Mouse (Mus musculus): ENCODE data around the gene Prdx1. TPM values are rescaled to one million over a fixed set of nuclear protein-coding genes. Genes with fewer than 3 reads are reported as not detected.

Gene Prdx1
- total and polyA plus RNA-seq, 2 experiments: 376 to 925 TPM

DNA sequence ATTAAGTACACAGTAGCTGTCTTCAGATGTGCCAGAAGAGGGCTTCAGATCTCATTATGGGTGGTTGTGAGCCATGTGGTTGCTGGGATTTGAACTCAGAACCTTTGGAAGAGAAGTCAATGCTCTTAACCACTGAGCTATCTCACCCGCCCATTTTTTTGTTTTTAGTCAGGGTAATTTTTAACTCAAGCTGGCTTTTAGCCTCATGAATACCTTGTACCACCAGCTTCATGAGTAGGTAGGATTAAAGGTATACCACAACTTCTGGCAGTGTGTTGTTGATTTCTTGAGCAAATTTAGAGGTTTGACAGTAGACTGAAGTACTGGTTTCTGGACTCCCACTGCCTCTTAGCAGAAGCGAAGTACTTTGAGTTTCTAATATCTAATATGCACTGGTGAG is 6.8 kb downstream of the Prdx1 start:
- Histone ChIP-seq H3K36me3 (ENCODE audit: control insufficient read depth, insufficient read depth, low read length) (peaks cover 87% of the 10 kb centered on the region), H3K4me3 (ENCODE audit: insufficient read depth, low read depth, low read length) (no peak overlapping the region), H3K27me3 (ENCODE audit: control insufficient read depth, insufficient read depth, low read length) (no peaks in the 10 kb centered on the region), H3K27ac (replicated peaks; ENCODE audit: insufficient read depth, low read depth, low read length) (no peak overlapping the region), H3K9ac (ENCODE audit: low read depth, low read length) (no peak overlapping the region), H3K79me2 (ENCODE audit: control insufficient read depth, insufficient read depth, low read length) (peaks cover 9% of the 10 kb centered on the region; the same call in 1 of the 2 replicates), H3K4me1 (ENCODE audit: control insufficient read depth, insufficient read depth, low read length) (peaks cover 35% of the 10 kb centered on the region)
- WGBS: 55% methylated on average over 2 of the region's 2 CpGs
- DNase-seq (ENCODE audit: extremely low read depth, low read depth, low spot score): peak; percentile 61
- no peak for TF ChIP-seq CTCF (IDR thresholded peaks at IDR 0.05; ENCODE audit: low read depth, low read length)
- TF ChIP-seq POLR2A (IDR thresholded peaks at IDR 0.05; ENCODE audit: extremely low read depth, insufficient read depth, low read length): no peak

DNA sequence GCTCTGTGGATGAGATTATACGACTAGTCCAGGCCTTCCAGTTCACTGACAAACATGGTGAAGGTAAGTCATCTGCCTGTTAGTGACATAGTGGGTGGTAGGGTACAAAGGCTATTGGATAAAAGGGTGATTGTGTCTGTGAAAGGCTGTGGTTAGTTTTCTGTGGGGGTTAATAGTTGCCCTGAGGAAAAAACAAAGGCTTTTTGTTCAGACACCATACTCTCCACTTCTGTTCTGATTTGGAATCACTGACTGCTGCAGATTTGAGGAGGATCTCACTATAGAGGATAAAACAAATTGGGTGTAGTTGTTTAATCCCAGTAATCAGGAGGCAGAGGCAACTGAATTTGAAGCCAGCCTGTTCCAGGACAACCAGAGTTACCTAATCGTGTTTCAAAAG is 8.4 kb downstream of the Prdx1 start:
- peaks cover 84% of the 10 kb centered on the region for H3K36me3 ChIP-seq (ENCODE audit: control insufficient read depth, insufficient read depth, low read length)
- peaks cover 11% of the 10 kb centered on the region; the same call in 1 of the 2 replicates for H3K79me2 ChIP-seq (ENCODE audit: control insufficient read depth, insufficient read depth, low read length)
- 34% methylated on average over 2 of the region's 2 CpGs for WGBS
- peaks cover 39% of the 10 kb centered on the region for H3K4me1 ChIP-seq (ENCODE audit: control insufficient read depth, insufficient read depth, low read length)
- no peak overlapping the region for H3K9ac ChIP-seq (ENCODE audit: low read depth, low read length)
- TF ChIP-seq POLR2A (IDR thresholded peaks at IDR 0.05; ENCODE audit: extremely low read depth, insufficient read depth, low read length) (no peak), CTCF (IDR thresholded peaks at IDR 0.05; ENCODE audit: low read depth, low read length) (no peak)
- peak; percentile 35 for DNase-seq (ENCODE audit: extremely low read depth, low read depth, low spot score)
- H3K27me3 ChIP-seq (ENCODE audit: control insufficient read depth, insufficient read depth, low read length): no peaks in the 10 kb centered on the region
- H3K4me3 ChIP-seq (ENCODE audit: insufficient read depth, low read depth, low read length): no peak overlapping the region
- no peak overlapping the region for H3K27ac ChIP-seq (replicated peaks; ENCODE audit: insufficient read depth, low read depth, low read length)

DNA sequence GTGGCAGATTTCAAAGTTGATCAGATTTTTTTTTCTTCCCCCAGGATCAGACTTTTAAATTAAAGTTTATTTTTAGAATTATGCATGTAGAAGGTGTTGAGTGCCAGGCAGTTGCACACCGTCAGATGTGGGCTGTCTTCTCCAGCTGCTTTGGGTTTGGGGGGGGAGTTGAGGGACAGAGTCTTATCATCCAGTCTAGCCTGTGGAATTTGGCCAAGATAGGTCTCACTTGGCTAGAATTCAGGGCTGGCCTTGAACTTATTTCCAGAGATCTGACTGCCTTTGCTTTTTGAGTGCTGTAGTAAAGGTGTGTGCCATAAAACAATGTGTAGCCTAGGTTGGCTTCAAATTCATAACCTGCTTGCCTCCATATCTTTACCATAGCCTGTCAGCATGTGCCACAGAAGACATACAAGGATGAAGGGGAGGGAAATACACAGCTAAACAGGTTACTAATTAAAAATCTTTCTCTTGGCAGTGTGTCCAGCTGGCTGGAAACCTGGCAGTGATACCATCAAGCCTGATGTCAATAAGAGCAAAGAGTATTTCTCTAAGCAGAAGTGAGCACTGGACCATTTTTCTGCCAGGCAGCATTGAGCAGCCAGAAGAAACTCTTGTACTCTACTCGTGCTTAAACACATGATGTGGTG is 13.5 kb downstream of the Prdx1 start:
- H3K27me3 ChIP-seq (ENCODE audit: control insufficient read depth, insufficient read depth, low read length): no peaks in the 10 kb centered on the region
- 9% methylated on average over 2 of the region's 2 CpGs for WGBS
- H3K36me3 ChIP-seq (ENCODE audit: control insufficient read depth, insufficient read depth, low read length): peaks cover 64% of the 10 kb centered on the region
- H3K9ac ChIP-seq (ENCODE audit: low read depth, low read length): no peak overlapping the region
- no peak overlapping the region for H3K4me3 ChIP-seq (ENCODE audit: insufficient read depth, low read depth, low read length)
- DNase-seq (ENCODE audit: extremely low read depth, low read depth, low spot score): peak; percentile 94
- TF ChIP-seq POLR2A (IDR thresholded peaks at IDR 0.05; ENCODE audit: extremely low read depth, insufficient read depth, low read length): no peak
- TF ChIP-seq CTCF (IDR thresholded peaks at IDR 0.05; ENCODE audit: low read depth, low read length): no peak
- H3K79me2 ChIP-seq (ENCODE audit: control insufficient read depth, insufficient read depth, low read length): peaks cover 2% of the 10 kb centered on the region; the same call in 1 of the 2 replicates
- peak overlapping the region; percentile 44 for H3K27ac ChIP-seq (replicated peaks; ENCODE audit: insufficient read depth, low read depth, low read length)
- peaks cover 18% of the 10 kb centered on the region; the same call in 1 of the 2 replicates for H3K4me1 ChIP-seq (ENCODE audit: control insufficient read depth, insufficient read depth, low read length)

DNA sequence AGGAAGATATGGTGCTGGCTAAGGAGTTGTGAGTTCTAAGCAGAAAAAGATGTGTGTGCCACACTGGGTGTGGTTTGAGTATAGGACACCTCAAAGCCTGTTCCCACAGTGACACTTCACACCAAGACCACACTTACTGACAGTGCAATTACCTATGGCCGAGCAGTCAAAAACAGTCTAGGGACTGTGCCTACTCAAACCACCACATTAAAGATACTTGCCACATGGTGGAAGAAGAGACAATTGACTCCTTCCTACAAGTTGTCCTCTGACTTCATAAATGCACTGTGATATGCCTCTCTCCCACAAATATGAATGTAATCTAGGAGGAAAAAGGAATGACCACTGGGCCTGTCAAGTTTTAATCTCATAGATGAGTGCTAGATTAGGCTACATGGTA is 15.6 kb downstream of the Prdx1 start:
- Histone ChIP-seq H3K27me3 (ENCODE audit: control insufficient read depth, insufficient read depth, low read length) (no peaks in the 10 kb centered on the region), H3K9ac (ENCODE audit: low read depth, low read length) (no peak overlapping the region), H3K4me3 (ENCODE audit: insufficient read depth, low read depth, low read length) (no peak overlapping the region), H3K27ac (replicated peaks; ENCODE audit: insufficient read depth, low read depth, low read length) (0 out of 2 replicates have a peak overlapping the region, but pooled peaks have one; percentile 21), H3K4me1 (ENCODE audit: control insufficient read depth, insufficient read depth, low read length) (peaks cover 11% of the 10 kb centered on the region; the same call in 1 of the 2 replicates), H3K79me2 (ENCODE audit: control insufficient read depth, insufficient read depth, low read length) (0 out of 2 replicates have a peak, but pooled peaks cover 2% of the 10 kb centered on the region), H3K36me3 (ENCODE audit: control insufficient read depth, insufficient read depth, low read length) (peaks cover 46% of the 10 kb centered on the region)
- WGBS: 88% methylated on average over 1 of the region's 1 CpGs
- TF ChIP-seq POLR2A (IDR thresholded peaks at IDR 0.05; ENCODE audit: extremely low read depth, insufficient read depth, low read length): no peak
- no peak for TF ChIP-seq CTCF (IDR thresholded peaks at IDR 0.05; ENCODE audit: low read depth, low read length)
- DNase-seq (ENCODE audit: extremely low read depth, low read depth, low spot score): no peak

DNA sequence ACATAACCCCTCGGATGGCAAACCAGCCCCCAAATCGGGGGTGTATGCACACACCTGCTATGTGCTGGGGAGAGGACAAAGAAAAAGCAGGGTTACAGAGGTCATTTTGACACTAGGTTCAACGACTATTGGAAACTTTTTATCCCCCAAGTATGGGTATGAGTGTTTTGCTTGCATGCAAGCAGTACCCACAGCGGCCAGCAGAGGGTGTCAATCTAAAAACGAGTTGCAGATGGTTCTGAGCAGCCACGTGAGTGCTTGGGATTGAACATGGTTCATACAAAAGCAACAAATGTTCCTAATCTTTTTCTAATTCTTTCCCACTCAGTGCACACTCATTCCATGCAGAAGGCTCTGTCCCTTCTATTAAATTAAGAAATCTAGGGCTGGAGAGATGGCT is 18.5 kb downstream of the Prdx1 start:
- peak; percentile 68 for DNase-seq (ENCODE audit: extremely low read depth, low read depth, low spot score)
- Histone ChIP-seq H3K79me2 (ENCODE audit: control insufficient read depth, insufficient read depth, low read length) (no peaks in the 10 kb centered on the region), H3K27me3 (ENCODE audit: control insufficient read depth, insufficient read depth, low read length) (no peaks in the 10 kb centered on the region), H3K36me3 (ENCODE audit: control insufficient read depth, insufficient read depth, low read length) (peaks cover 26% of the 10 kb centered on the region), H3K4me3 (ENCODE audit: insufficient read depth, low read depth, low read length) (no peak overlapping the region), H3K9ac (ENCODE audit: low read depth, low read length) (no peak overlapping the region), H3K27ac (replicated peaks; ENCODE audit: insufficient read depth, low read depth, low read length) (no peak overlapping the region), H3K4me1 (ENCODE audit: control insufficient read depth, insufficient read depth, low read length) (peaks cover 3% of the 10 kb centered on the region; the same call in 1 of the 2 replicates)
- 29% methylated on average over 6 of the region's 6 CpGs for whole genome bisulfite sequencing
- peak; percentile 76 for TF ChIP-seq CTCF (IDR thresholded peaks at IDR 0.05; ENCODE audit: low read depth, low read length)
- TF ChIP-seq POLR2A (IDR thresholded peaks at IDR 0.05; ENCODE audit: extremely low read depth, insufficient read depth, low read length): no peak

DNA sequence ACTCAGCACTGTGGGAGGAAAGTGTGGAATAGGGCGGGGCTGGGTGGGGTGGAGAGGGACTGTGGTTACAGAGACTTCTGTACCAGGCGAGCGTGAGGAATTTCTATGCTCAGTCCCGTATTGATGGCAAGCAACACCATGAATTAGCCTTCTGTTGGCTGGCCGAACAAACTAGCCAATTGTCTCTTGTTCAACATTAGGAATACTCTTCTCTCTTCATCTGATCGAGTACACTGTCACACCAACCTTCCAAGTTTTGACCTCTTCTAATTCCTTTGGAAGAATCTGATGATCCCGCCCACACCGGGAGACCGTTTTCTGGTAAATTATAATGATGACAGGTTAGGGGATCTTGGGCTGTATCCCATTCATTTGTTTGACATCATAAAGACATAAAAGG is 22.3 kb downstream of the Prdx1 start:
- no peak overlapping the region for H3K27ac ChIP-seq (replicated peaks; ENCODE audit: insufficient read depth, low read depth, low read length)
- WGBS: 9% methylated on average over 9 of the region's 9 CpGs
- TF ChIP-seq CTCF (IDR thresholded peaks at IDR 0.05; ENCODE audit: low read depth, low read length) (no peak), POLR2A (IDR thresholded peaks at IDR 0.05; ENCODE audit: extremely low read depth, insufficient read depth, low read length) (no peak)

More for the DNA sequence above, 22.3 kb downstream of the Prdx1 start:
- Histone ChIP-seq H3K79me2 (ENCODE audit: control insufficient read depth, insufficient read depth, low read length) (no peaks in the 10 kb centered on the region), H3K4me3 (ENCODE audit: insufficient read depth, low read depth, low read length) (peak overlapping the region; percentile 54), H3K27me3 (ENCODE audit: control insufficient read depth, insufficient read depth, low read length) (no peaks in the 10 kb centered on the region), H3K9ac (ENCODE audit: low read depth, low read length) (no peak overlapping the region), H3K36me3 (ENCODE audit: control insufficient read depth, insufficient read depth, low read length) (0 out of 2 replicates have a peak, but pooled peaks cover 3% of the 10 kb centered on the region), H3K4me1 (ENCODE audit: control insufficient read depth, insufficient read depth, low read length) (0 out of 2 replicates have a peak, but pooled peaks cover 6% of the 10 kb centered on the region)
- no peak for DNase-seq (ENCODE audit: extremely low read depth, low read depth, low spot score)
